Mouse (Mus musculus): Measurements from ENCODE around the gene Atox1.
"Not testable (repeated sequence)": the region's sequence is repeated elsewhere in the genome, so short reads cannot be mapped to it uniquely, and the experiment has no call there.

Atox1 gene

DNA sequence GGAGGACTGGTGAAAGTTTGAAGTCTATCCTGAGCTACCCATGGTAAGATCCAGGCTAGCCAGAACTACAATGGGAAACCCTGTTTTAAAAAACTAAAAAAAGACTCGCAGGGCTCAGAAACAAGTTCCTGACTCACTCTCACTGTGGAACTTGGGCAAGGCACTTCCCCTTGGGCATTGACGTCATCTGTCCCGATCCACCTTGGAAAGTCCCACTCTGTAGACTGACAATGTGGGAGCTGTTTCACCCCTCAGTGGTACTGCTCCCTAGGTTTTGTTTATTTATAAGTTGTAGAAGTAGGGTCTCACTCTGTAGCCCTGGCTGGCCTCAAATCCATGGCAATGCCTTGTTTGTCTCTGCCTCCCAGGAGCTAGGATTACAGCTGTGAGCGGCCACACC lies 7.4 kb downstream of the Atox1 start:
- CTCF ChIA-PET = interaction anchor here (0.6 kb wide), 1 partner anchor 9 kb away, joined by 3 read pairs; no protein-coding TSS in a partner anchor

DNA sequence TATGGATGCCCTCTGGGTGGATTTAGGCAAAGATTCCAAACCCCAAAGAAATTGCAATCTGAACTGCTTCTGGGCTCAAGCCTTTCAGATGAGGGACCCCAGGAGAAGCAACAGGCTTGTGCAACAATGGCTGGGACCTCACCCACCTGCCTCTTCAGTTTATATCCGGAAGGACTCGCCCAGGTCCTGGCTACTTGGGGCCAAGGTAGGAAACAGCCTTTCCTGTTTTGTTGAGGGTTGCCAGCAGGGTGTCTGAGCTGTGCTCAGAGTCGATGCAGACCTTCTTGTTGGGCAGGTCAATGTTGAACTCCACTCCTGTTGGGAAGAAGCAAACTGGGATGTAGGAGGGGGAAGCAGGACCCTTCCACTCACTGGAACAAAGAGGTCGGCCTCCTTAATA lies 10.7 kb downstream of the Atox1 start:
- CTCF ChIA-PET = no interaction called here

DNA sequence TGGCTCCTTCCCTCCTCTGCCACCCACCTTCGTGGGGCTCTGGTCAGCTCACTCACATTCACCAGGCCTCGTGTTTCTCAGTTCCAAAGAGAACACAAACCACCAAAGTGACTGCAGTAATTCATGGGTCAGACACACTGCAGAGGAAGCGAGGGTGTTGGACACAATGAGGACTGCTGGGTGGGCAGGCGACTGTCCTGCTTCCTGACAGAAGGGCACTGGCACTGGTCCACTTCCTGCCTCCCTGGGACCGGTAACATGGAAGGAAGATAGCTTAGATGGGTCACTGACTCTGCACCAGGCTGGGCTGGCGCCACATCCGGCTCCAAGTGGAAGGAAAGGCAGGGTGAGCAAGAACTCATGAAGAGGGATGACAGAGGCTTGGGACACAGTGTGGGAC lies 11.5 kb downstream of the Atox1 start:
- CTCF ChIA-PET = no interaction called here

DNA sequence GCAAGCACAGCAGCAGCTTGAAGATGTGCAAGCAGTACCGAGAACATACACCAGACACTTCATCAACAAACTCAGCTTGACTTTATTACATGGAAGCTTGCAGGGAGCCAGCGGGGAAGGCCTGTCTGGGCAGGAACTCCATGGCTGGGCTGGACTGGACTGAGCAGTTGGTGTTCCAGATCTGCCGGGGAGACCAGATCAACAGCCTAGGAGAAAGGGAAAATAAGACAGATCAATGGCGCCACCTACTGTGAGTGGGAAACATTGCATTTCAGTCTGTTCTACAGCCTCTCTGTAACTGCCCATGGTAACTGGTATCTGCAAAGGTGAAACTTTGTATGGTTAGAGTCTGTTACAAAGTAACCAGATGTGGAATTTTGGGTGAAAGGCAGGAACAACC lies 14.5 kb downstream of the Atox1 start:
- CTCF ChIA-PET = interaction anchor here (0.6 to 1.3 kb wide), 2 partner anchors 59 to 409 kb away, joined by 3 to 18 read pairs; no protein-coding TSS in a partner anchor

DNA sequence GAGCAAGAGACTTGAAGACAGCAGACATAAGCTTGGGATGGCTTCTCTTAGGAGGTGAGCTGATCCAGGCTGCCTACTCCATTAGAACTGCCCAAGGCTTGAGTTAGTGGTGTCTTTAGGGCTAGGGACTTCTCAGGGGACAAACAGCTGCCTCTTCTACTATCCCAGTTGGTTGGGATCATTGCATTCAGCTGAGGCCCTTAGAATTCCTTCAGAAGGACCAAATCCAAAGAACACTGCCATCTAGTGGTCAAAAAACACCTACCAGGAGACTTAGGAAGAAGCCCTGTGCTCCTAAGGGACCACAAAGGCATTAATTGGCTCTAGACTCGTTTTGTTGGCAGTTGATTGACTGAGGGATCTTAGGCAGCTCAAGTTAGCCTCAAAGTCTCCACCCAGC lies 16.3 kb downstream of the Atox1 start:
- CTCF ChIA-PET = no interaction called here

DNA sequence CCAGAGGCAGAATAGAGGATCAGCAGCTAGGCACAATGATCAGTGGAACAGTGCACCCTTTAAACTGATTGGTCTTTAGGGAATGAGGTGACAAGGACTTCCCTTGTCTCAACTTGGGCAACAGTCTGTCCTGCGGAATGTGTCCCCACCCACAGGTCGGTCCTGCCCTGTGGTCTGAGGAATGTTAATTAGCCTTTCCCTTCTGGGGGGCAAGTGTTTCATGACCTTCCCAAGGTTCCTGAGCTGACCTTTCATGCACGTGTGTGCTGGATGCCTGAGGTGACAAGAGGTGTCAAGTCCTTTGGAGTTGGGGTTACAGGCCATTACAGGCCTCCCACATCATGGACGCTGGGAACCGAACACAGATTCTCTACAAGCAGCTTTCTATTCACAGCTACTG lies 21.3 kb downstream of the Atox1 start:
- CTCF ChIA-PET = no interaction called here

DNA sequence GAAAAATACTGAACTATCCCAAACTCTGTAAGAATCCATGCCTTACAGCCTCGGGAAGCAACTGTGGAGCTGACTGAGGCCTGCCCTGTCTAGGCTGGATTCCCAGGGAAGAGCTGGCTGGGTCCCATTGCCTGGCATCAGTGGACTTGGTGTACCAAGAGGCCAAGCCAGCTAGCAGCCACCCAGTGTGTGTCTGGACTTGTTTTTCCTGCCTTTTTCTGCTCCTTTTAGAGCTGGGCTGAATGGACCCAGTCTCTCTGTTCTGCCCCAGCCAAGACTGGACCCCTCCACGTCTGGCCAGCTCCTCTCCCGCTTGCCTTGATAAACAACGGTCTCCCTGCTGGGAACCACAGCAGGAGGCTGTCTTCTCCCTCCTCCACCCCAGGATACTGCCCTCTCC lies 23.0 kb downstream of the Atox1 start:
- CTCF ChIA-PET = no interaction called here

DNA sequence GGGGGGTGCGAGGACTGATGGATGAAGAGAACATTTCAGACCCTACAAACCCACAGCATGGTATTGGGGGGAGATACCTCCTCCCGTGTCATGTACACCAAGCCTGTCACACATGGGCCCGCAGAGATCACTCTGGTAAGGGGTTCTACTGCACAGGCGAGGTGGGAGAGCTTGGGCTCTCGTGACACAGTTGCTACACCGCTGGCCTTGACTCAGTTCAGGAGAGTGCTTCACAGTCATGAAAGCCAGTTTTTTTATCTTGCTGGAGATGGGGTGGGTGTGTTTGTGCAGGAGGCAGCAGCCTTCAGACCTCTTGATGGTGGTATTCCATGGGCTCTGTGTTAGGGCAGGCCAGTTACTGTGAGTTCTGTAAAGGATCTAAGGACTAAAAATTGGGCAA lies 24.9 kb downstream of the Atox1 start:
- CTCF ChIA-PET = no interaction called here

DNA sequence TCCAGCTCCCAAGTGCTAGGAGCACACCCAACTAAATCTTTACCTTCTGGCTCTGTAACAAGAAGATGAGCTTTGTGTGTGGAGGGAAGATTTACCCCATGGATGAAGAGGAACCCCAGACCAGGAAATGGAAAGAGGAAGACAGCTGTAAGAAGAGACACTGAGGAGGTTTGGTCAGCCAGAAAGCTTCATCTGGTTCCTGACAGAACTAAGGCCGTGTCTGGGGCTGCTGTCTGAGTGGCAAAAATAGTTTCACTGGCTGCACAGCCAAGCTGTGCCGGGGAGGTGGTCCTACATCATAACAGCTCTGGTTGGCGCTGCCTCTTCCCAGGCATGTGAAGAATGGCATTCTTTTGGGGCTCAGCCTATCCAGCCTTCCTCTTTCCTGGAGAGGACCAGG lies 28.1 kb downstream of the Atox1 start:
- CTCF ChIA-PET = interaction anchor here (0.6 kb wide), 1 partner anchor 20 kb away, joined by 3 read pairs; no protein-coding TSS in a partner anchor

DNA sequence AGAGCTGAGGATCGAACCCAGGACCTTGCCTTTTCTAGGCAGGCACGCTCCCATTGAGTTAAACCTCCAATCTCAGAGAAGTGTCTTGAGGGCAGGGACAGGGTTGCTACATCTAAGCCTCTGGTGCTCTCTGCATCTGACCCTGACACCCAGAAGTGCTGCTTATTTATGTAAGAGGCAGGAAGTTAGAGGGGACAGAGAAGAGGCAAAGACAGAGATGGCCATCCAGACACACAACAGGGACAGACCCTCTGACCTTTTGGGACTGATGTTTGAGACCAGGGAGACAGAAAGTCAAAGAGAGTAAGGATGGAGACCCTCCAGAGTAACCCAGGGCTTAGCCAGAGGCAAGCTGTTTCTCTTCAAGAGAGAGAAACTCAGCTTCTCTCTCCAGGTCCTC lies 31.1 kb downstream of the Atox1 start:
- CTCF ChIA-PET = no interaction called here

DNA sequence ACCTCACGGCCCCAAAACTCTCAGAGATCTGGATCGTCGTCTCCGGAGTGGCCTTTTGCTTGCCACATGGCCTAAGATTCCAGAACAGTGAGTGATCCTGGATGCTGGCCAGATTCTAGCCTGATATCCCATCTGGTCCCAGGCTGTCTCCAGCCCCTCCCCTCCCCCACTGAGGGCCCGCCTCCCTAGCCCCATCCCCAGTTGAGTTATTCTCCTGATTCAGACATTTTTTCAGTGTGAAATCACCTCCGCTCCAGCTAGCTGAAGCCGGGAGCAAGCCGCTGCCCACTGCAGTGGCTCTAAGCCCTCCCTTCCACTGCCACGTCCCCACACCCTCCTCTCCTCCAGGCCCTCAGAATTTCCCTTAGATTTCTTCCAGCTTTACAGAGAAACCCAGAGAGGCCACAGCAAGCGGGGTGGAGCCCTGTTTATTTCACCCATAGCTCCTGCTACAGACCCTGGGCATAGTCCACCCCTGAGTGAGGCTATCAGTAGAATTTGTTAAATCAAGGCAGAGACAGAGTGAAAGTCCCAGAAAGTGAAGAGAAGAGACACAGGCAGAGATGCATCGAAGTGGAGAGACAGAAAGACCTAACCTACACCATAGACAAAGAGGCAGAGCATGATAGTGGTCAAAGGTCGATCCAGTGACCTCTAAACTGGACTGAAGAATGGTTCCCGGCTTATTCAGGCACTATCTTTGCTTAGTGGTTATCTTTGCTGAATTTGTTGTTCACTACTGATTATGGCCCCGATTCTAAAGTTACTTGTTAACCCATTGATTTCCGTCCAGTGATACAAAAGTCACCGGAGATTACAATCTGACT lies 32.6 kb downstream of the Atox1 start:
- CTCF ChIA-PET = no interaction called here

DNA sequence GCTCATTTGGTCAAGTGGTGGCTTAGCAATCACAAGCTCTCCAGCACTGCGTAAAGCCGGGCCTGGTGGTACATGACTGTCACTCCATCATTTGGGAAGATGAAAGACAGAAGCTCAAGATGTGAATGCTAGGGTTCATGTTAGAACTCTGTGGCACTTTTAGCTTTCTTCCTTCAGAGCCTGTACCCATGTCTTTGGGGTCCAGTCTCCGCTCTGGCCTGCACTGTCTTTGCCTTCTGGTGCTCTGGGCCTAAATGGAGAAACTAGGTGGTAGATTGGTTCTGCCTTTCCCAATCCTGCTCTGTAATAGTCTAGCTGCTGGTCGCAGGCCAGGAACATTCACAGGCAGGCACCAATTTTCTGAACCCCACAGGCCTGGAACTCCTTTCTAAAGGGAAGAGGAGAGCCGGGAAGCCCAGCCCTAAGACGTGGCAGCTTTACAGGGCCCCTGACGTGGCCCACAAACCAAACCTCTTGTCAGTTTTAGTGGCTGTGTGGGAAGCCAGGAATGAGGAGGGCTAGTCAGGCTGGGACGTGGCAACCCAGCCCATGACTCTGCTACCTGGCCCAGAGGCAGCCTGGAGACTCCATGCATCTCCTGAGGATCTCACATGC lies 36.2 kb downstream of the Atox1 start:
- CTCF ChIA-PET = no interaction called here

DNA sequence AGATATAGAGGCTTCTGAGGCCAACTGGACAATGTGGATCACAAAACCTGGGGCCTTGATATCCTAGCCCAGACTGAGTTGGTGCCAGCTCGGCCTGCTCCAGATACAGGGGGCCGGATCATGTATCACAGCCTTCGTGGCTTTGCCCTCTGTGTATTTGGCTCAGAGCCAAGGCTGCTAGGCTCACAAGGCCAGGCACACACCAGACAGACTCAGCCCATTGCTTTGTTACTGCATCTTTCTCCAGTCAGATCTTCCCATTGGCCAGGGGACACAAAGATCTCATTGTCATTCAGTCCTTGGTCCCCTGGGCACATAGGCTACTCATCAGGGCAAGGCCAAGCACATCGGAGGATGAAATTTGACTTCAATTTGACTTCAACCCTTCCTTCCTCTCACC lies 37.3 kb downstream of the Atox1 start:
- CTCF ChIA-PET = no interaction called here

DNA sequence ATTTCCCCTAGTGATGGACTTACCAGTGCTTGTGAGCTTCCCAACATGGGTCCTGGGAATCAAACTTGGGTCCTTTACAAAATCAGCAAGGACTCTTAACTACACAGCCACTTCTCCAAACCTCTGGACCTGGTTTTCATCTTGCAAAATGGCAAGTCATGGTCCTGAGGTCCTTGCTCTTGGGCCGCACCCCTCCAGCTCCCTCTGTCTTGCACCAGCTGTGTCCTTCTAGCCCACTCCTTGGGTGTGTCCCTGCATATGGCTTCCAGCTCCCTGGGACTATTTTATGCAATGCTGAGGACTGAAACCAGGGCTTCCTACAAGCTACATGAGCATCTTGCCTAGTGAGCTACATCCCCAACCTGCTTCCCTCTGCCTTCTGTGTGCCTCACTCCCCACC lies 38.1 kb downstream of the Atox1 start, which contains the start of gene Sparc:
Gene Sparc, minus strand, starts transcription at position 206 of the 400 bp plus-strand sequence.
- CTCF ChIA-PET = no interaction called here

DNA sequence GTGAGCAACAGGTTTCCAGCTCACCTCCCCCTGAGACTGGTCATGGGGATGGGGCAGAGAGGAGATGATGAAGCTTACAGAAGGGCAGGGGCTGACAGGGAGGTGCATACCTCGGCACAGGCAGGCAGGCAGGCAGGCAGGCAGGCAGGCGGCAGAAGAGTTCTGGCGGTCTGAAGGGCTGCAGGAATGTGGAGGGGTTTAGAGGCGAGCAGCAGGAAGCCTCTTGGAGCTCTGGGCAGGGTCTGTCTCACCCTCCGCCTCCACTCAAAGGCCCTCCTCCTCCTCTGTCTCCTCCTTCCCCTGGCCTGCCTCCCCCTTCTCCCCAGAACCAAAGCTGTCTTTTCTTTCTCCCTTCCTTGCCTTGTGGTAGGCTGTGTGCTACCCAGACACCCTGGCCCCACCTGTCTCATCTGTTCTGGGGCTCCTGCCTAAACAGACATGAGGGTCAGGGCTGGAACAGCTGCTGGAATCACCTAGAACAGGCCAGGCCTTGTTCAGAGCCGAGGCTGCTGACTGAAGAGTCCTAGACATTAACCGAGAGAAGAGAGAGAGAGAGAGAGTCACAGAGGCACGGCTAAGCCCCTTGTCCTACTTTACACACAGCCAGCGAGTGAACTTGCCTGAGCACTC lies 41.2 kb downstream of the Atox1 start:
- CTCF ChIA-PET = no interaction called here

DNA sequence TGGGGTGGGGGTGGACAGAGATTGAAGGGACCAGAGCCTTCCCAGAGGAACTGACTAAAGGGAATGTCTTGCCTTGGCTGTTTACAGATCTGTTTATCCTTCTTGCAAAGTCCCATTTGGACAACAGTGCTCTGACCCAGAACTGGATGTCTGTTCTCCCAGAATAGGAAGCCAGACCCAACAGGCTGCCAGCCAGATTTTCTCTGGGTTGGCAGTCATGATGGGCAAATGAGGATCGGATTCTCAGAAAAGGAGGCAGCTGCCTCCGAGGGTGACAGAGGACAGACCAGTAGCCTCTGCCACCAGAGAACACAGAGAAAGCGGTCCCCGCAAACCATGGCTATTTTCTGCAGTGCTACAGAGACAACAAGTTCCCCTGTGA lies 41.8 kb downstream of the Atox1 start:
- CTCF ChIA-PET = no interaction called here

DNA sequence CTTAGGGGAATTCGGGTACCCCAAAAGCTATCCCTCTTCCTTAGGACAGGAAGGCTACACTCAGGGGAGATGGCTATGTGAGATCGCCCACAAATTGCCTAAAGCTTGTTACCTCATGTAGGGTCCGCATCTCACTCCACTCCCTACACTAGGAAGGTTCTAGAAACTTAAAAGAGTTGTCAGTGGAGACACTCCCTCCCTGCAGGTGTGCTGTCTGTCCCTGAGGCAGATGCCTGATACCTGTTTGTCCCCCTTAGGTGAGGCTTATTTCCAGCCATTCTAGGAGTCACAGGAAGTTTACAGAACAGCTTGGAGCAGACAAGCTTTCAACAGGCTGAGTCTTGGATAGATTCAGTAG lies 42.4 kb downstream of the Atox1 start:
- CTCF ChIA-PET = no interaction called here

DNA sequence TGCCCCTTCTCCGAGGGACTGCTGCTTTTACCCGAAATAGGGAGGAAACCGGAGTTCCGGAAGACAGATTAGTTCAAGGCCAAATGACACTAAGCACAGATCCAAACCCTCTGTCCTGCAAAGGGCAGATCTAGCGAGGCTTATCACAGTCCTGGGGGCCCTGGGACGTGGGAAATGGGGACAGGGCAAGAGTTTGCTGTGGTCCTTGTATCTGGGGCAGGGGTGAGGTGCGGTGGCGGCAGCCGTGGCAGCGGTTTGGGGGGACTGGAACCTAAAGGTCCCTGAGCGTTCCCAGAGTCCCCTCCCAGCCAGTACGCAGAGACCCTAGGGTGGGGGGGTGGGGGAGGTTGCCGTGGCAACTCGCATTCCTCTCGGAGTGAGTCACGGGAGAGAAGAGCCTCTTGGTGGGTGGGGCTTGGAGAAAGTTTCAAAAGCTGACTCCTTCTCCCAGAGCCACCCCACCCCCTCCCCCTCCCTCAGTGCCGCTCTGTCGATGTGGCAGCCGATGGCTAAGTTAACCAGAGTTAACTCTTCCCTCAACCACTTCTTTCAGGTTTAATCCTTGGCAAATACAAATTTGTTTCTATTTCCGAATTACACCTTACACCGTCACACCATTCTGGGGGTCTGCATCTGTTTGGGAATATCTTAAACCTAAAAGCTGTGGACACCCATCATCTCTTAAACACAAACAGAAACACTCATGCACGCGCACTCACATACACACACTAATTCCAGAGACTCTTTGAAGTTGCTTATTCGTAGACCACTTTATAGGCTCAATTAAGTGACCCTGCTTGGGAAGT lies 42.9 kb downstream of the Atox1 start:
- CTCF ChIA-PET = no interaction called here

DNA sequence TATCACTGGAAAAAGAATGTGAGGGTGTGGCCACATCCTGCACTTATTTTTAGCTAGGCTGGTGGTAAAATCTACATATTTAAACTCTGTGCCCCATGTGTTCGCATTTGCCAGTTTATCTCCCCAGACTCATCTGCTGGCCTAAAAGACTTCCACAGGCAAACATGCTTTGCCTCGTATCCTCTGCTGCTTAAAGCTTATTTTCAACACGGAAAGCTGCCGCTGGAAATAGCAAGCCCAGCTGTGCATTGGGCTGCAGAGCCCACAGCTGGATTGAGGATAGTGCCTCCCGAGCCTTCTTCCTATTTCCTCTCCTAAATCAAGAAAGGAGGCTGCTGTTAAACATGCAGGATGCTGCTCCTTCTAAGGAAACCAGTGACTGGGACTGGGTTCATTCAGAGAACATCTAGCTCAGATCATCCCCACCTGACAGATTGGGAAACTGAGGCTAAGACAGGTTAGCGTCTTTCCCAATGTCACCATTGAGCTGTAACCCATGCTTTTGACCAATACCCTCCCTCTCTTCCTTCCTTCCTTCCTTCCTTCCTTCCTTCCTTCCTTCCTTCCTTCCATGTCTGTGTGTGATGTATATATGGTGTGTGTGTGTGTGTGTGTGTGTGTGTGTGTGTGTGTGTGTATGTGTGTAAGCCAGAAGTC lies 44.3 kb downstream of the Atox1 start:
- CTCF ChIA-PET = no interaction called here

DNA sequence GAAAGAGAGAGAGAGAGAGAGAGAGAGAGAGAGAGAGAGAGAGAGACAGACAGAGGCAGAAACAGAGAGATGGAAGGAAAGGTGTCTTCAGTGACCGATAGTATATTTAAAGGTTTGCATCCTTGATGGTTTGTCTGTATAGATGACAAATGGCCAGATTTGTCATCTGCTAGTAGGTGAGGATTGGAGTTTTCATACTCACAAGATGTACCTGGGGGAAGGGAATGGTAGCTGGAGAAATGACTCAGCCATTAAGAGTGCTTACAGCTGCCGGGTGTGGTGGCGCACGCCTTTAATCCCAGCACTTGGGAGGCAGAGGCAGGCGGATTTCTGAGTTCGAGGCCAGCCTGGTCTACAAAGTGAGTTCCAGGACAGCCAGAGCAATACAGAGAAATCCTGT lies 45.3 kb downstream of the Atox1 start:
- CTCF ChIA-PET = not testable (repeated sequence)

DNA sequence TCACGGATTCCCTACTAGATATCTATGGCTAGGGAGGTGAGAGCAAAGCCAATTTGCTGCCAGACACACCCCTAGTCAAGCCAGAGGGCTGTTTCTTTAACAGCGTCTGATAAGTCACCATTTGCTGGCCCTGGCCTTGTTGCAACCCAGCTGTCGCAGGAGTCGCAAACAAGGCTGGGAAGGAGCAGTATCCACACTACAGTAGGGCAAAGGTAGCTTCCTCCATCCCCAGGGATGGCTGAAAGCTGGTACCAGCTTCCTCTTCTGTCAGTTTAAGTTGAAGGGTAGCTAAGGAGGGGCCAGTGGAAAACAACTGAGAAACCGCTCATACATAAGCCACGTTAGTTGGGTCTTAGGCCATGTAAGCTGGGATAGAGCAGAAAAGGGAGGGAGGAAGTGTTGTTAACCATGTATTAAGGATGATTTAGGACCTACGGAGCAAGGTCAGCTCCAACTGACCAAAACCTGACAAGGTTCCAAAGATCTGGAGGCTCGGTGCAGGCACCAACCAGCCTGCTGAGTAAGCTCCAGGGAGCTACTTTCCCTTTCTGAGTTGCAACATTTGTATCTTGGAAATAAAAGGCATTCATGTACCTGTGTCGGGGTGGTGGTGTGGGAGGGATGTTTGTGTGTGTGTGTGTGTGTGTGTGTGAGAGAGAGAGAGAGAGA lies 45.9 kb downstream of the Atox1 start:
- CTCF ChIA-PET = no interaction called here
